Mouse (Mus musculus): ENCODE measurements at regions not wholly inside any gene's neighbourhood (a gene's known extent, or its start where the extent isn't known, plus 50 kb on each side); places are given as distances from the start of the nearest gene placed in this dataset.

DNA sequence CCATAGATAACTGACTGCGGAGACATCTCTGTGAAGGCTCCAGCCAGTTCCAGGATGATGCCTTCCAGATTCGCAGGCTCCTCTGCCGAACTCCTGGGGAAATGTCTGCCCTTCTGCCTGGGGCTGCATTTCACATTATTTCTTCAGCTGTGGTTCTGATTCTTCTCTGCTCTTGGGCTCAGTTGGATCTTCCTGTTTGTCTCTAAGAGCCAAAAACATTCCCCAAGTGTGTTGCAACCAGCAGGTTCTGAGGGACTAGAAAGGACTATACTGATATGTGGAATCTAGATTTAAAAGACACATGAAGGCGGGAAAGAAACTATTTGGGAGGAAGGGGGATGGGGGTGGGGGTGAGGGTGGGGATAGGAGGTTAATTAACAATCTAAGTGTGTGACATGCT lies 483.8 kb upstream of the Adam5 start:
- TF ChIP-seq POLR2A (IDR thresholded peaks at IDR 0.05; ENCODE audit: borderline replicate concordance, insufficient read depth, low read length) (no peak), CTCF (IDR thresholded peaks at IDR 0.05; ENCODE audit: borderline replicate concordance, insufficient read depth, low read depth, low read length) (no peak)
